Mouse (Mus musculus): Measurements from ENCODE around the gene Ctf2. TPM values are rescaled to one million over a fixed set of nuclear protein-coding genes. Genes with fewer than 3 reads are reported as not detected.

The Ctf2 gene
- polyA plus RNA-seq, 1 experiment from 2014 or later: 0.25 TPM

- Histone ChIP-seq H3K27ac (no peak overlapping the region), H3K4me3 (replicated peaks; ENCODE audit: low read length) (no peak overlapping the region), H3K27me3 (ENCODE audit: control insufficient read depth, insufficient read depth, low read length) (no peaks in the 10 kb centered on the region), H3K4me2 (replicated peaks) (no peak overlapping the region), H3K4me1 (replicated peaks; ENCODE audit: control insufficient read depth, insufficient read depth, low read length) (no peaks in the 10 kb centered on the region), H3K9me3 (ENCODE audit: control insufficient read depth, low read length) (no peaks in the 10 kb centered on the region), H3K9ac (no peak overlapping the region), H3K36me3 (replicated peaks; ENCODE audit: control insufficient read depth, insufficient read depth) (peaks cover 4% of the 10 kb centered on the region; the same call in 1 of the 2 replicates)
- 86% methylated on average over 8 of the region's 8 CpGs for WGBS
- DNase-seq (ENCODE audit: low spot score) (no peak), ATAC-seq (ENCODE audit: low FRiP score) (no peak)
Measured at GRCm38 (mm10) chr7:127681888-127682553, 49.9 kb downstream of the Ctf2 start.

- Histone ChIP-seq H3K36me3 (replicated peaks; ENCODE audit: control insufficient read depth, insufficient read depth) (peaks cover 8% of the 10 kb centered on the region; the same call in 1 of the 2 replicates), H3K4me3 (replicated peaks; ENCODE audit: low read length) (no peak overlapping the region), H3K9ac (no peak overlapping the region), H3K9me3 (ENCODE audit: control insufficient read depth, low read length) (no peaks in the 10 kb centered on the region), H3K4me1 (replicated peaks; ENCODE audit: control insufficient read depth, insufficient read depth, low read length) (no peaks in the 10 kb centered on the region), H3K27ac (no peak overlapping the region), H3K27me3 (ENCODE audit: control insufficient read depth, insufficient read depth, low read length) (no peaks in the 10 kb centered on the region), H3K4me2 (replicated peaks) (no peak overlapping the region)
- WGBS: 89% methylated on average over 13 of the region's 13 CpGs
- no peak for ATAC-seq (ENCODE audit: low FRiP score)
- DNase-seq (ENCODE audit: low spot score): no peak
Measured at GRCm38 (mm10) chr7:127680541-127680940, 51.4 kb downstream of the Ctf2 start.

GRCm38 (mm10) chr7:127678811-127679210 lies 53.2 kb downstream of the Ctf2 start:
- ATAC-seq (ENCODE audit: low FRiP score): no peak
- Histone ChIP-seq H3K9me3 (ENCODE audit: control insufficient read depth, low read length) (no peaks in the 10 kb centered on the region), H3K36me3 (replicated peaks; ENCODE audit: control insufficient read depth, insufficient read depth) (peaks cover 5% of the 10 kb centered on the region; the same call in 1 of the 2 replicates), H3K4me1 (replicated peaks; ENCODE audit: control insufficient read depth, insufficient read depth, low read length) (no peaks in the 10 kb centered on the region), H3K27ac (no peak overlapping the region), H3K9ac (no peak overlapping the region), H3K4me2 (replicated peaks) (no peak overlapping the region), H3K27me3 (ENCODE audit: control insufficient read depth, insufficient read depth, low read length) (no peaks in the 10 kb centered on the region), H3K4me3 (replicated peaks; ENCODE audit: low read length) (no peak overlapping the region)
- 61% methylated on average over 2 of the region's 2 CpGs for WGBS
- DNase-seq (ENCODE audit: low spot score): no peak

GRCm38 (mm10) chr7:127677609-127678008 lies 54.4 kb downstream of the Ctf2 start:
- no peaks in the 10 kb centered on the region for H3K4me1 ChIP-seq (replicated peaks; ENCODE audit: control insufficient read depth, insufficient read depth, low read length)
- H3K9ac ChIP-seq: no peak overlapping the region
- 97% methylated on average over 4 of the region's 4 CpGs for WGBS
- H3K27me3 ChIP-seq (ENCODE audit: control insufficient read depth, insufficient read depth, low read length): no peaks in the 10 kb centered on the region
- no peaks in the 10 kb centered on the region for H3K9me3 ChIP-seq (ENCODE audit: control insufficient read depth, low read length)
- DNase-seq (ENCODE audit: low spot score) (no peak), ATAC-seq (ENCODE audit: low FRiP score) (no peak)
- H3K27ac ChIP-seq: no peak overlapping the region
- peaks cover 5% of the 10 kb centered on the region; the same call in 1 of the 2 replicates for H3K36me3 ChIP-seq (replicated peaks; ENCODE audit: control insufficient read depth, insufficient read depth)
- no peak overlapping the region for H3K4me3 ChIP-seq (replicated peaks; ENCODE audit: low read length)
- H3K4me2 ChIP-seq (replicated peaks): no peak overlapping the region

- H3K9me3 ChIP-seq (ENCODE audit: control insufficient read depth, low read length): no peaks in the 10 kb centered on the region
- 76% methylated on average over 6 of the region's 6 CpGs for WGBS
- ATAC-seq (ENCODE audit: low FRiP score) (no peak), DNase-seq (ENCODE audit: low spot score) (no peak)
- H3K4me2 ChIP-seq (replicated peaks): no peak overlapping the region
- H3K36me3 ChIP-seq (replicated peaks; ENCODE audit: control insufficient read depth, insufficient read depth): peaks cover 5% of the 10 kb centered on the region; the same call in 1 of the 2 replicates
- no peaks in the 10 kb centered on the region for H3K27me3 ChIP-seq (ENCODE audit: control insufficient read depth, insufficient read depth, low read length)
- no peak overlapping the region for H3K27ac ChIP-seq
- H3K4me3 ChIP-seq (replicated peaks; ENCODE audit: low read length): no peak overlapping the region
- H3K4me1 ChIP-seq (replicated peaks; ENCODE audit: control insufficient read depth, insufficient read depth, low read length): no peaks in the 10 kb centered on the region
- H3K9ac ChIP-seq: no peak overlapping the region
Measured at GRCm38 (mm10) chr7:127677077-127677476, 54.9 kb downstream of the Ctf2 start.

GRCm38 (mm10) chr7:127675391-127675811 lies 56.6 kb downstream of the Ctf2 start:
- peak; percentile 48 for ATAC-seq (ENCODE audit: low FRiP score)
- 64% methylated on average over 9 of the region's 9 CpGs for WGBS
- H3K4me3 ChIP-seq (replicated peaks; ENCODE audit: low read length): no peak overlapping the region
- H3K4me1 ChIP-seq (replicated peaks; ENCODE audit: control insufficient read depth, insufficient read depth, low read length): no peaks in the 10 kb centered on the region
- no peaks in the 10 kb centered on the region for H3K9me3 ChIP-seq (ENCODE audit: control insufficient read depth, low read length)
- no peak for DNase-seq (ENCODE audit: low spot score)
- no peak overlapping the region for H3K9ac ChIP-seq
- peaks cover 5% of the 10 kb centered on the region; the same call in 1 of the 2 replicates for H3K36me3 ChIP-seq (replicated peaks; ENCODE audit: control insufficient read depth, insufficient read depth)
- peak overlapping the region; percentile 7; the same call in 1 of the 2 replicates for H3K27ac ChIP-seq
- no peak overlapping the region for H3K4me2 ChIP-seq (replicated peaks)
- H3K27me3 ChIP-seq (ENCODE audit: control insufficient read depth, insufficient read depth, low read length): no peaks in the 10 kb centered on the region

GRCm38 (mm10) chr7:127674977-127675376 lies 57.0 kb downstream of the Ctf2 start:
- H3K9ac ChIP-seq: no peak overlapping the region
- no peak overlapping the region for H3K4me2 ChIP-seq (replicated peaks)
- H3K27ac ChIP-seq: peak overlapping the region; percentile 7; the same call in 1 of the 2 replicates
- no peaks in the 10 kb centered on the region for H3K4me1 ChIP-seq (replicated peaks; ENCODE audit: control insufficient read depth, insufficient read depth, low read length)
- H3K9me3 ChIP-seq (ENCODE audit: control insufficient read depth, low read length): no peaks in the 10 kb centered on the region
- 3% methylated on average over 5 of the region's 5 CpGs for WGBS
- ATAC-seq (ENCODE audit: low FRiP score): peak; percentile 60
- peaks cover 5% of the 10 kb centered on the region; the same call in 1 of the 2 replicates for H3K36me3 ChIP-seq (replicated peaks; ENCODE audit: control insufficient read depth, insufficient read depth)
- no peaks in the 10 kb centered on the region for H3K27me3 ChIP-seq (ENCODE audit: control insufficient read depth, insufficient read depth, low read length)
- peak; percentile 95 for DNase-seq (ENCODE audit: low spot score)
- H3K4me3 ChIP-seq (replicated peaks; ENCODE audit: low read length): no peak overlapping the region

- 71% methylated on average over 4 of the region's 4 CpGs for WGBS
Measured at GRCm38 (mm10) chr7:127672776-127673175, 59.2 kb downstream of the Ctf2 start.

GRCm38 (mm10) chr7:127671880-127672774 lies 59.8 kb downstream of the Ctf2 start:
- Histone ChIP-seq H3K36me3 (replicated peaks; ENCODE audit: control insufficient read depth, insufficient read depth) (peaks cover 5% of the 10 kb centered on the region; the same call in 1 of the 2 replicates), H3K9me3 (ENCODE audit: control insufficient read depth, low read length) (no peaks in the 10 kb centered on the region), H3K4me2 (replicated peaks) (no peak overlapping the region), H3K27ac (no peak overlapping the region), H3K4me3 (replicated peaks; ENCODE audit: low read length) (no peak overlapping the region), H3K4me1 (replicated peaks; ENCODE audit: control insufficient read depth, insufficient read depth, low read length) (no peaks in the 10 kb centered on the region), H3K27me3 (ENCODE audit: control insufficient read depth, insufficient read depth, low read length) (no peaks in the 10 kb centered on the region), H3K9ac (no peak overlapping the region)
- no peak for ATAC-seq (ENCODE audit: low FRiP score)
- 79% methylated on average over 11 of the region's 11 CpGs for WGBS
- DNase-seq (ENCODE audit: low spot score): no peak

More at GRCm38 (mm10) chr7:127672776-127673175, 59.2 kb downstream of the Ctf2 start:
- no peaks in the 10 kb centered on the region for H3K4me1 ChIP-seq (replicated peaks; ENCODE audit: control insufficient read depth, insufficient read depth, low read length)
- no peak overlapping the region for H3K4me2 ChIP-seq (replicated peaks)
- H3K27ac ChIP-seq: no peak overlapping the region
- no peak overlapping the region for H3K4me3 ChIP-seq (replicated peaks; ENCODE audit: low read length)
- no peaks in the 10 kb centered on the region for H3K27me3 ChIP-seq (ENCODE audit: control insufficient read depth, insufficient read depth, low read length)
- ATAC-seq (ENCODE audit: low FRiP score) (no peak), DNase-seq (ENCODE audit: low spot score) (no peak)
- H3K9me3 ChIP-seq (ENCODE audit: control insufficient read depth, low read length): no peaks in the 10 kb centered on the region
- no peak overlapping the region for H3K9ac ChIP-seq
- H3K36me3 ChIP-seq (replicated peaks; ENCODE audit: control insufficient read depth, insufficient read depth): peaks cover 5% of the 10 kb centered on the region; the same call in 1 of the 2 replicates
